Mouse (Mus musculus) left cerebral cortex, adult 8-10 months (tissue): ENCODE data around the gene Ahnak. TPM values are rescaled to one million over a fixed set of nuclear protein-coding genes. Genes with fewer than 3 reads are reported as not detected.
"Not testable (repeated sequence)": the region's sequence is repeated elsewhere in the genome, so short reads cannot be mapped to it uniquely, and the experiment has no call there.

Experiments
- DNase-seq, 2 experiments: peaks; one replicate each; pipeline ENCODE4 v3.0.0; 2022; ENCODE audit warnings: low spot score in 2 of 2
- total RNA-seq, 4 experiments: library from RNA; stranded (reverse); gene quantifications; 2 replicates each; pipeline ENCODE4 v1.2.4; 2022

The Ahnak gene
- total RNA-seq, 4 experiments from 2014 or later: 24.9 to 29.0 (median 27.5) TPM

GRCm38 (mm10) chr19:8994813-8995607 is 5.9 kb downstream of the Ahnak start:
- no peak for DNase-seq

- DNase-seq: no peak
These were observed 7.5 kb downstream of the Ahnak start for GRCm38 (mm10) chr19:8996601-8997000.

GRCm38 (mm10) chr19:8997546-8997945 is 8.5 kb downstream of the Ahnak start:
- DNase-seq: peak in 1 of 2 experiments; percentile 82

GRCm38 (mm10) chr19:8998546-8998945 is 9.5 kb downstream of the Ahnak start:
- no peak for DNase-seq

GRCm38 (mm10) chr19:8999223-8999622 is 10.1 kb downstream of the Ahnak start:
- DNase-seq: no peak

- not testable (repeated sequence) for DNase-seq
These were observed 17.8 kb downstream of the Ahnak start for GRCm38 (mm10) chr19:9006915-9007314.

- no peak for DNase-seq
These were observed 30.2 kb downstream of the Ahnak start for GRCm38 (mm10) chr19:9019298-9019697.

- DNase-seq: peak in 1 of 2 experiments; percentile 13
These were observed 34.1 kb downstream of the Ahnak start for GRCm38 (mm10) chr19:9023021-9023778.

GRCm38 (mm10) chr19:9025562-9026257 is 36.6 kb downstream of the Ahnak start:
- DNase-seq: no peak

GRCm38 (mm10) chr19:9026634-9027033 is 37.5 kb downstream of the Ahnak start:
- DNase-seq: peak in 1 of 2 experiments; percentile 12

GRCm38 (mm10) chr19:9027795-9028194 is 38.7 kb downstream of the Ahnak start:
- no peak for DNase-seq

GRCm38 (mm10) chr19:9028375-9028774 is 39.3 kb downstream of the Ahnak start:
- no peak for DNase-seq

- no peak for DNase-seq
These were observed 40.7 kb downstream of the Ahnak start for GRCm38 (mm10) chr19:9029640-9030262.

- DNase-seq: no peak
These were observed 43.5 kb downstream of the Ahnak start for GRCm38 (mm10) chr19:9032502-9033129.

- no peak for DNase-seq
These were observed 44.6 kb downstream of the Ahnak start for GRCm38 (mm10) chr19:9033412-9034340.

GRCm38 (mm10) chr19:9034480-9034879 is 45.4 kb downstream of the Ahnak start:
- DNase-seq: no peak

- no peak for DNase-seq
These were observed 46.0 kb downstream of the Ahnak start for GRCm38 (mm10) chr19:9035101-9035500.

GRCm38 (mm10) chr19:9038136-9038535 is 49.1 kb downstream of the Ahnak start:
- no peak for DNase-seq

GRCm38 (mm10) chr19:9039266-9039665 is 50.2 kb downstream of the Ahnak start:
- no peak for DNase-seq

- no peak for DNase-seq
These were observed 50.8 kb downstream of the Ahnak start for GRCm38 (mm10) chr19:9039928-9040327.
